Mouse (Mus musculus) c-Kit-positive CD71-positive TER-119-negative erythroid progenitor cells, embryonic 14.5 days (primary cell): ENCODE measurements around the gene Tbx6.

Source experiments
- DNase-seq: peaks from one replicate; pipeline ENCODE4 v3.0.0-alpha.2; 2013; ENCODE audit warnings: low read depth

Gene Tbx6

DNA sequence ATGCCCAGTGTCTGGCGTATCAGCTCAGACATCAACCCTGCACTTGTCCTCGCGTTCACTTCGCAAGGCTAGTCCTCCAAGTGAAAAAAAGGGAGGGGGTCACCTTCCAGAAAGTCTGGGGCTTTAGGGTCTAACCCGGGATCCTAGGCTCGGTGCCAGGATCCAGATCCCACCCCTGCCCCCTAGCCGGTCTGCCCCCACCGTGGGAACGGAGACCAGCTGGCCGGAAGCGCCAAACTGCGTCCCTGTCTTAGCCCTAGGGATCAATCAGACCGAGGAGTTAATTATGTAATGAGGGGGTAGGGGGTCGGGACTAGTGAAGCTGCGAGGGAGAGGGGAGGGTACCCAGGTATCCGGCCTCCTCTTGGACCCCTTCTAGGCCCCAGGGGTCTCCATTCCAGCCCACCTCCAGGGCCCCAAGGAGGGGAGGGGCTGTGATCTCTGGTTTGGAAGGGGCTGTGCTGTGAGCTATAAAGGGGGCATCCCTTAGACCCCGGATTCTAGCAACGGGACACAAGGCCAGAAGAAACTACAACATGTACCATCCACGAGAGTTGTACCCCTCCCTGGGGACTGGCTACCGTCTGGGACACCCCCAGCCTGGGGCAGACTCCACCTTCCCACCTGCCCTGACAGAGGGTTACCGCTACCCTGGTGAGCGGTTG, at the start of gene Tbx6:
Gene Tbx6, plus strand, starts transcription at position 513 of the 665 bp plus-strand sequence.
- no peak for DNase-seq

- DNase-seq, result no peak
Observed at GRCm38 (mm10) chr7:126736122-126736521, 45.2 kb upstream of the Tbx6 start.

DNA sequence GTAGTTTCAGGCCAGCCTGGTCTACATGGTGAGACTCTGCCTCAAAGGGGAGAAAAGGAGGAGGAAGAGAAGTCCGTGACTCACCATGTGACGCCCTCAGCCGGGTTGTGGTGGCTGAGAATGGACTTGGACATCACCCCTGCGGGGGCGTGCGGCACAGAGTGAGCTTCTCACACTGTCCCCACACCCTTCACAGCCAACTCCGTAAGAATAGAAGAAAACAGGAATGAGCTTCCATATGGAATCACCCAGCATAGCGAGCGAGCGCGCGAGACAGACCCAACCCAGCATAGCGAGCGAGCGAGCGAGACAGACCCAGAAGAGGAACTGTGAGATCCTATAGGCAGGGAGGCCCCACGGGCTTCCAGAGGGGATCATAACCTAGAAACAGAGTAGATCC, 41.7 kb upstream of the Tbx6 start:
- DNase-seq, result no peak

DNA sequence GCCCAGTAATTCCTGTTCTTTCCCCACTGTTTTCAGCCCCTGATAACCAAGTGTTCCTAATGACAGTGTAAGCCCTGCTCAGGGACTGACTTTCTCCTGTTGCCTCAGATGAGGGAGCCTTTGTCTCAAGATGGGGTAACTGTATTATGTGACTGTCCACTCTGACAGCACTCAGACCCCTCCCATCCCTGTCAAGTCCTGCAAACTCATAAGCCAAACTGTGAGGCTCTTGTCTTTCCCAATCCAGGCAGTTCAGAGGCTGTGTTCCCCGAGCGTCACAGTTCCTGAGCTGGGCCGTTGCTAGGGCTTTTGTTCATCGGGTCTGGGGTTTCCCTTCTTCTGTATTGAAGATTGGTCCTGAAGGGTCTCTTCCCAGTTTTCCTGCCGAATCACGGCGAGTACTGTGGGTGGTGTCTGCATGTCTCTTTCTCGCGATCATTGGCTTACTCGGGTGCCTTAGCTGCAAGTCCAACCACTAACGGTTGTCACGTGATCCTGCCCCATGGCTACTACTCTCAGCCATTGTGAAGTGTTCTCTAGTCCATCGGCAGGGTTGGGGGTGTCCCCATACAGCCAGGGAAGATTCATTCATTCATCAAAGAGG, 41.0 kb upstream of the Tbx6 start:
- DNase-seq, result no peak

DNA sequence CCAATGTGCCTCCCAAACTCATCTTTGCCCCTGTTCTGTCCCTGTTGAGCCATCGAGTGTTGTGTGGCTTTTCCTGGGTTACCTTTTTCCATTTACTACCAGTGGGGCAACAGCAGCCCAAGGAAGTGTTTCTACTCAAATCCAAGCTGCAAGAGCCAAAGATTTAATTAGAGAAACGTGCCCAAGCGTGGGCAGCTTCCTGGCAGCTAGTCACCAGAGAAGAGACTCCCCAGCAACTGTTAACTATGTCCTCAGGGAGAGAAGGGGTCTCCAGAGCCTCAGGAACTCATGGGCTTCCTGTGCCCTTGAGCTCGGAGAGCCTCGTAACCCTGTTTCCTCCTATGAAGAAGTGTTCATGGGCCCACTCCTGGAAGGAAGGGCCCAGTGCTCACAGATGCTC, 40.3 kb upstream of the Tbx6 start:
- no peak for DNase-seq

- no peak for DNase-seq
Observed at GRCm38 (mm10) chr7:126741452-126741851, 39.8 kb upstream of the Tbx6 start.

- no peak for DNase-seq
Observed at GRCm38 (mm10) chr7:126741964-126742482, 39.3 kb upstream of the Tbx6 start.

DNA sequence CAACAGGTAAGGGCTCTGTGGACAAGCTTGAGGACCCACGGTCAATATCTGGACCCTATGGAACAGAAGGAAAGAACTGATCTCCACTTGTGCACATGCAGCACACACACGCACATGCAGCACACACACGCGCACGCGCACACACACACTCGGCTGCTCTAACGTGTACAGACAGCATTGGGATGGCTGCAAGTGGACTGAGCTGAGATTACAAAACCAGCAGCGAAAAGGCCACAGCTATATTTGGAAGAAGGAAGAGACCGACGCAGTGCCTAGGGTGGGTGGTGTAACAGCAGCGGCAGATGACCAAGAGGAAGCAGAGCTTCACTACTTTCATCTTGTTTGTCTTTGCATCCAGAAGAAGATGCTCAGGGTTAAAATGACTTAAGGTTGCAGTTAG, 35.2 kb upstream of the Tbx6 start:
- DNase-seq, result no peak

DNA sequence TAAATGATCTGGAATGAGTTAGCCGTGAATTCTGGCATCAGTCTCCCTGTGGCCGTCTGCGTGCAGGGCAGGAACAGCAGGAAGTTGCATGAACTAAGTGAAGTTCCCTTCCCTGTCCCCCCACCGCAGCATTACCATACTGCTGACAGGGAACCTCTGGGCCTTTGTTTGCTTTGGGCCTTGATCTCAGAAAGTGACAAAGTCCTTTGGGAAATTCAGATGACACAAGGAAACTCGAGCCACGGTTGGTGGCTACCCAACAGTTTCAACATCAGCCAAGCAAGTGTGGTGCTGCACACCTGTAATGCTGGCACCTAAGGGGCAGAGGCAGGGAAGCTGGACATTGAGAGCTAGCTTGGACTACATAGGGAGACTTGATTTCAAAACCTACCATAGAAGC, 34.5 kb upstream of the Tbx6 start:
- DNase-seq, result no peak

DNA sequence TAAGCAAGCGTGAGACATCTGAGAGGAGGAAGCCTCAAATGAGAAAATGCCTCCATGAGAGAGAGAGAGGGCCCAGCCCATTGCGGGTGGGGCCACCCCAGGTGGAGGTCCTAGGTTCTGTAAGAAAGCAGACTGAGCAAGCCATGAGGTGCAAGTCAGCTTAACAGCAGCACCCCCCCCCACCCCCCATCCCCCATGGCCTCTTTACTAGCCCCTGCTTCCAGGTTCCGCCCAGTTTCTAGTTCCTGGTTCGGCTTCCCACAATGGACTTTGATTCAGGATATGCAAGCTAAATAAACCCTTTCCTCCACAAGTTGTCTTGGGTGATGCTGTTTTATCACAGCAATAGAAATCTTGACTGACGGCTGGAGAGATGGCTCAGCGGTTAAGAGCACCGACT, 32.5 kb upstream of the Tbx6 start:
- DNase-seq, result no peak

GRCm38 (mm10) chr7:126749582-126750343, 31.5 kb upstream of the Tbx6 start:
- no peak for DNase-seq

DNA sequence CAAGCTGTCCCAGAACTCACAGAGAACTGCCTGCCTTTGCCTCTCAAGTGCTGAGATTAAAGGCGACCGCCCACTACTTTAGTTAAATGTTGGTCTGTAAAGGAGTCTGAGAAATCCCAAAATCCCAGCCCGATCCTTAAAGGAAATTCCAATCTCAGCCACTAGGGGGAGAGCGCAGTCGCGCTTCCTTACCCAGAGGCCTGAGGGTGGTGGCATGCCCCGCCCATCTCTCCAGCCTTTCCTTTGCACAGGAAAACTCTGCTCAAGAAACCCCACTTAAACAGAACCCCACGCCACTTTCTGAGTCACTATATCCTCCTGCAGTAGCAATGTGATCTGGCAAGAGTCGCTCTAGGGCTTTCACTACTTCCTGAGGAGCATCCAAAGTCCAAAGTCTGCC, 26.4 kb upstream of the Tbx6 start:
- peak; percentile 64 for DNase-seq

- no peak for DNase-seq
Observed at GRCm38 (mm10) chr7:126758539-126758938, 22.7 kb upstream of the Tbx6 start.

DNA sequence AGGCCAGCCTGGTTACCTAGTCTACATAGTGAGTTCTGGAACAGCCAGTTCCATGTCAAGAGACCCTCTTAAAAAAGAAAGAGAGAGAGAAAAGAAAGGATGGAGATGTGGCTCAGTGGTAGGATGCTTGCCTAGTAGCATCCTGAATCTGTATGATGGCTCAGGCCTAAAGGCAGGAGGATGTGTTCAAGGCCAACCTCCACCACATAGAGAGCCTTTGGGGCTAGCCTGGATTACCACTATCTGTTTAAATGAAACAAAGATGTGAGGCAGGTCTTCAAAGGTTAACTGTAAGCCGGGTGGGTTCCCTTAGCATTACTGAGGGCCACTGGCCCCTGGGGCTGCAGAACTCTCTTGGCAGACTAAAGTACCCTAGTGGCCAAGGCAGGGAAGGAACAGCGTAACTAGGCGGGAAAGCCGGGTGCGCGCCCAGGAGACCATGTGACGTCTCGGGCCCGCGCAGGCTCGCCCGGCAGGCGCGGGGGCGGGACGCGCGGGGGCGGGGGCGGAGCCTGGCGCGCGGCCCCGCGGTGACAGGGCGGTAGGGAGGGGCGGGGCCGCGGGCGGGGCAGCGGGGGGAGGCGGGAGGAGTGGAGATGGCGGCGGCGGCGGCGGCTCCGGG, 22.1 kb upstream of the Tbx6 start, which contains the start of gene Mapk3:
Gene Mapk3, plus strand, starts transcription at position 552 of the 622 bp plus-strand sequence.
- peak; percentile 87 for DNase-seq

DNA sequence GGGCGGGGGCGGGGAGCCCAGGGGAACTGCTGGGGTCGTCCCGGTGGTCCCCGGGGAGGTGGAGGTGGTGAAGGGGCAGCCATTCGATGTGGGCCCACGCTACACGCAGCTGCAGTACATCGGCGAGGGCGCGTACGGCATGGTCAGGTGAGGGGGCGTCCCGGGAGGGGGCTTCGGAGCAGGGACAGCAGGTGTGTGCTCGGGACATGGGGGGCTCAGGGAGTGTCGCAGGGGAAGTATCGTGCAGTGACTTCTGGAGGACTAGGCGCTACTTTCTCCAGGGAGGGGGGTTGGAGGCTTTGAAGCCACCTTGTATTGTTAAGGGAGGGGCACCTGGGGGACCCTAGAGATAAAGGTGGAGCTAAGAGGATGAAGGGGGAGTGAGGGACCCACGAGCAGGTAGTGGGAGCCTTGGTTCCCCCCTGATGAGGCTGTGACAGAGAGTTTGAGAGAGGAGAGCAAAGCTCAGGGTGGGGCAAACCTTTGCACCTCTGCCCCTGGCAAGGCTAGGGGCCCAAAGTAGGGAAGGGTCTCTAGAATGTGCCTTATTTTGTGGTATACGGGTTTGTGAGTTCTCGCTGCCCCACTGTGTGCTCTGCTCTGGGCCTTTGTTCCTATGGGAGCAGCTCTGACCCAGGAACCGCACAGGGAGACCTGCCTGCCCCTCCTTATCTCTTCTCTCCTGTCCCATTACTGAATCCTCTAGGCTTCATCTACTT, 21.5 kb upstream of the Tbx6 start:
- DNase-seq, result no peak

- DNase-seq, result no peak
Observed at GRCm38 (mm10) chr7:126760391-126760802, 20.9 kb upstream of the Tbx6 start.

DNA sequence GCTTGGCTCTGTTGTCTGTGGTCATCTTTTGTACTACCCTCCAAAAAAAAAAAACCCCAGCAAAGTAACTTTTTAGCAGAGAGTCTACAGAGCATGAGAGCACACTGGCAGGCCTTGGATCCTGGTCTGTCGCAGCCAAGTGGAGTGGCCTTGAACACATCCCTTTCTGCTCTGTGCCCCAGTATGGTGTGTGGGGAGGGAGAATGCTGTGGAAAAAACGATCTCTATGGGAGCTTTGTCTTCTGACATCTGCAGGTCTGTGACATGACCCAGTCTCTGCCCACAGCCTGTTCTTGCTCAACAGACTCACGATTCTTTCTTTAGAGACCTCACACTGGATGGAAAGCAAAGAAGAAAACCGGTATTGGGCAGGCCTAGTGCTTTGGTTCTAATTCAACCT, 20.3 kb upstream of the Tbx6 start:
- no peak for DNase-seq

DNA sequence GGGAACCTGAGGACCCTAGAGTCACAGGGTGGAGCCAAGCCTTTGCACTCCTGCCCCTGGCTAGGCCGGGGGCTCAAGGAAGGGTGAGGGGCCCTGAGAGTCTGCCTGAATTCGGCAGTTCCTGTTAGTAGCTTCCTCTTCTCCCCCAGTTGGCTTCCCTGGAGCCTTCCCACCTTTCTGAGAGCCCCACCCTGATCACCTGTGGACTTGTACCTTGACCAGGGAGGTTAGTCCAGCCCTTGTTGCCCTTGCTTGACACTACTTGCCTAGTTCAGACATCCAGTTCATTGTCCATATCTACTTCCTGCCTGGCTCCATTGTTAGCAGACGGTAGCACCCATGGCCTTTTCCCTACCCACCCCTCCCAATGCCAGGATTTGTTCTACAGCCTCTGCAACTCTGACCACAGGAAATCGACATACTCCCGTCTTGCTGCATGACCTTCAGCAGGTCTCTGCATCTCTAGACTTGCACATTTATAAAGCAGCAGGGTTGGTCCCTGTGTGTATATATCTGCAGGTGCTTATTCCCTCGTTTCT, 19.7 kb upstream of the Tbx6 start:
- no peak for DNase-seq

DNA sequence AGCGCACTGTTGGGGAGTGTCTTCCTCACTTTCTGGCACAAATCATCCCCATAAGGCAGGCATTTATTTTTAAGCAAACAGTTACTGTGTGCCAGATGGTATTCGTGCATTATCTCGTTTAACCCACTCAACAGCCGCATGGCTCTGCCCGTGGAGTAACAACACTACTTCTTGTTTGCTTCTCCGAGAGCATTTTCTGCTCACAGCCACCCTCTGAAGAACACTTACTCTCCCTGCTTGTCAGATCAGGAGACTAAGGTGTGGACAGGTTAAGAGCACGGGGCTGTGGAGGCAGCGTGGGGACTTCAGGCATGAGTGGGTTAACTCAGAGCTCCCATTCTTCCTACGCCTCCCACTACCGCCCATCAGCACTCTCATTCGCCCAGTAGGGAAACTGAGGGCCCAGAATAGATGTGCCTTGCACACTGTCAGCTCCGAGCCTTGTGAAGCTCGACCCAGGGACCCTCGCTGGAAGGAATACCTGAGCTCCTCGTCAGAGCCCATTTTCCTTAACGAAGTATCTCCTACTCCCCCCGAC, 18.7 kb upstream of the Tbx6 start:
- no peak for DNase-seq

DNA sequence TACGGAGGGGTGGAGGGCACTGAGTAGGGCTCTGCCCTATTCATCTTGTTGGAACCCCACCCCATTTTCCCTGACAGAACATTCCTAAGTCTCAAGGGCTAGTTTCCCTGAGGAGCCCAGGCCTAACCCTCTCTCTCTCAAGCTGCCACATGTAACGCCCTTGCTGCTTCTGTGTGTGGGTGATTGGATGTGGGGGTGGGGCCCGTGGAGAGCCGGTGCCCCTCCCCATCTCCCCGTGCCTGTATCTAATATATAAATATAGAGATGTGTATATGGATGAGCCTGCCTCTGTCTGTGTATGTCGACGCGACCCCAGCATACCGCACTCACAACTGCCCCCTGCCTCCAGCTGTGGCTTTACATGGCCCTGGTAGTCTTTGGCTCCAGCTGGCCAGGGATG, 15.7 kb upstream of the Tbx6 start:
- DNase-seq, result no peak

GRCm38 (mm10) chr7:126766201-126766600, 15.1 kb upstream of the Tbx6 start, which contains the start of gene Gdpd3:
TSS of gene Gdpd3 (plus strand) at chr7:126766334.
- no peak for DNase-seq
